Mouse (Mus musculus) gastrocnemius, postnatal 36 days (tissue): ENCODE measurements around the gene Msh4. TPM values are rescaled to one million over a fixed set of nuclear protein-coding genes. Genes with fewer than 3 reads are reported as not detected.

Source experiments
- DNase-seq, 2 experiments: peaks; one replicate each; pipeline ENCODE4 v3.0.0; 2022
- intact Hi-C: fragments of 180-260 bp; cut with DNase I; formaldehyde crosslinking; loops from one replicate; pipeline ENCODE4 v1.15.1; 2025
- total RNA-seq, 2 experiments: library from RNA; stranded (reverse); gene quantifications; 2 replicates each; pipeline ENCODE4 v1.2.3; 2021

The Msh4 gene
- total RNA-seq, 2 experiments from 2014 or later, result not detected

DNA sequence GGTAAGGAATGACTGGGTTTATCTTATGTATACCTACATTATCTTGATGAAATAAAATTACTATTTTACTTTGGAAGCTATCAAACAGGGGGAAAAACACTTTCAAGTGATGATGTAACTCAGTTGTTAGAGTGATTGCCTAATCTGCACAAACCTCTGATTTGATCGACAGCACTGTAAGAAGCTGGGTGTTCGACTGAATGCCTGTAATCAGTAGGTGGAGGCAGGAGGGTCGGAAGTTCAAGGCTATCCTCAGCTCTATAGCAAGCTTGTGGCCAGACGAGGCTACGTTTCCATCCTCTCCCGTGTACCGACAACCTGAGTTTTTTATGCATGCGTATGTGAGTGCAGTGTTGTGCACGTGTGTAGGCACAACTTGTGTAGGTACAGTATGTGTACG, 80.7 kb downstream of the Msh4 start:
- intact Hi-C loops, result no loop called here
- DNase-seq, result no peak

GRCm38 (mm10) chr3:153823671-153824515, 82.0 kb downstream of the Msh4 start:
- no peak for DNase-seq
- intact Hi-C loops, result no loop called here

DNA sequence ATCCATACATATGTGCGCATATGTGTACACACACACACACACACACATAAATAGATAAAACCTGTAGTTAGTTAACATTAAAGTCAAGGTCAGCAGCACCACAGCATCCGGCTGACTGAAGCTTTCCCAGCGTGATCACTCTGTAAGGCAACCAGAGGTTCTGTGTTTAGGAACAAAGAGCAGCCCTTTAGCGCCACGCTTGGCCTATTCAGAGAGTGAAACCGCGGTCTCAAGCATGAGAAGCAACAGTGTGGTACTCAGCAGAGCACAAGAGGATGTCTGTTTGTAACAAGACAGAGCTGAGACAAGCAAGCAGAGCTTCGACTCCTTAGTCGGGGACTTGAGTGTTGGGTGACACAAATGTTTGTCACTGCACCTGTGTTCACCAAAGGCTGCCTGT, 86.5 kb downstream of the Msh4 start:
- DNase-seq, result no peak
- intact Hi-C loops, result no loop called here

DNA sequence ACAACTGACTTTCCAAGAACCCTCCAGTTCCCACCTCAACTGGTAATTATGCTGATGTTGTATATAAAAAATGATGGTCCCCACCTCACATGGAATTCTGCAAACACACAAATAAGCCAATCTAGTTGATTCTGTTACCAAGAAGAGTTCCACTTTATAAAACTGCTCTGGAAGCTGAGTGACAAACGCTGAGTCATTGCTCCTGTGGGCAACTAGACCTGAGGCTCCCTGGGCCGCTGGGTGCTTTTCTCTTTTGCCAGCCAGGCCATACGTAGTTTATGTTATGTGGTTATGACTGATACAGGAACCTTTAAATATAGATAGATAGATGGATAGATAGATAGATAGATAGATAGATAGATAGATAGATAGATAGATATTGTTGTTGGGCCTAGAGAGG, 87.2 kb downstream of the Msh4 start:
- DNase-seq, result no peak
- intact Hi-C loops, result no loop called here

- intact Hi-C loops, result no loop called here
- DNase-seq, result no peak
Measured at GRCm38 (mm10) chr3:153817376-153817890, 88.5 kb downstream of the Msh4 start.

DNA sequence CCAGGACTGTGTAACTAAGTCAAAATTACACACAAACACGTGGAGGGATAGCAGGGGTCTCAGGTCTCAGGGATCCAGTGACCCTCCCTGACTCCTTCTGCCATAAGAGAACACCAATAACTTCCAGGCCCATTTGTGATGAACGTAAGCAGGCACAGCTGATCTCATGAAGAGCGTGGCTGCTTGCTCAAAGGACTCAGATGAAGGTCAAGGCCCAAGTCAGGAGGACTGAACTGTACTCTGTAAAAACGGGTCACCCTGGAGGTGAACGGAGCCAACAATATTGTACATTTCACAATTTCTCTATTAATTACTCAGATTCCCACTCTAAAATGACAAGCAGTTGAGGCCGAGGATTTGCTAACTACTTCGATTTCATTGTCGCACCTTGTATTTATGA, 91.9 kb downstream of the Msh4 start:
- intact Hi-C loops, result no loop called here
- no peak for DNase-seq

DNA sequence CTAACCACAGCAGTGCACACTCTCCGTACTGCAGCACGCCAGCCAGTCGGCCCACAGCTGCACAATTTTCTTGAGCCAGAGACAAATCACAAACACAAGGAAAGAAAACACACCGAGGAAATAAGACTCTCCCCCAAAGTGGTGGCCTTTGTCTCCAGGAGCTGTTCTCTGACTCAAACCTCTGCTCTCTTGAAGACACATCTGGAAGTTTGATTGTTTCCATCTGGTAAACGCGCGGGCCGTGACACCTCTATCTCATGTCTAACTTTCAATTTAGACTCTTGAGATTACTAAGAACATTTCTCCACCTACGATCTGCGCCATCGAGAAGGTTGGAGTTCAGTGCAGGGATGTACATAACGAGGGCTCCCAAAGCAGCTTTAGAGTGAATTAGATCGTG, 97.5 kb downstream of the Msh4 start:
- DNase-seq, result no peak
- intact Hi-C loops, result loop anchor here (5.0 kb wide), 1 partner anchor 151 kb away; no protein-coding TSS in a partner anchor

DNA sequence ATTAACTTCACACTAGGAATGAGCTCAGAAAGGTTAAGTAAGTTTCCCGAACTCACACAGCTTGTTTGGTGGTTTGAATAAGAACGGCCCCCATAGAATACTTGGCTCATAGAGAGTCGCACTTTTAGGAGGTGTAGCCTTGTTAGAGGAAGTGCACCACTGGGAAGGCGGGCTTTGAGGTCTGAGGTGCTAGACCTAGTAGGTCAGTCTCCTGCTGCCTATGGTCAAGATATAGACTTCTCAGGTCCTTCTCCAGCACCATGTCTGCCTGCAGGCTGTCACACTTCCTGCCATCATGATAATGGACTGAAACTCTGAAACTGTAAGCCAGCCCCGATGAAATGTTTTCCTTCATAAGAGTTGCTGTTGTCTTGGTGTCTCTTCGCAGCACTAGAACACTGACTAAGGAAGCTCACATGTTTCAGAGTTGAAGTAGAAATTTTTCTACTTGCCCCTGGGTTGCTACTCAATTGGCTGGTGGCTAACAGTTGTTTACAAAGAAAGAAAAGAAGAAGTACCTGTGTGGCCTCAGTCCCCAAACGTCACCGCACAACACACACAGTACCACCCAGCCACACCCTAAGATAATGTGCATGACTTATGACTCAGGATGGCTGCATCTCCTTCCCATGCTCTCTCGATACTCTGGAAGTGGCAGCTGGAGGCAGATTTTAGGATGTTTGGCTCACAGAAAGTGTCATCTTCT, 98.3 kb downstream of the Msh4 start:
- DNase-seq, result no peak
- intact Hi-C loops, result loop anchor here (5.0 kb wide), 1 partner anchor 150 kb away; no protein-coding TSS in a partner anchor

Other genes with a start within 250 kb of the Msh4 start
- gene St6galnac3, start 181.0 kb downstream of the Msh4 start, total RNA-seq, result 1 to 10 TPM; 1.0 to 4.0 TPM
- not detected for gene Asb17, start 61.9 kb downstream of the Msh4 start, total RNA-seq
- gene Rabggtb, start 6.9 kb upstream of the Msh4 start, total RNA-seq, result 10 to 100 TPM; 60.2 to 63.7 TPM
- 100 to 1,000 TPM; 302 to 349 TPM for gene Acadm, start 38.5 kb upstream of the Msh4 start, total RNA-seq
- gene Slc44a5, start 67.3 kb upstream of the Msh4 start, total RNA-seq, result under 1 TPM; 0.05 to 0.10 TPM